Mouse (Mus musculus) embryonic facial prominence, embryonic 12.5 days (tissue): Measurements from ENCODE around the gene Sik2. TPM values are rescaled to one million over a fixed set of nuclear protein-coding genes. Genes with fewer than 3 reads are reported as not detected.
A peak's percentile ranks its signal among the peaks of the same experiment; 100 is the strongest.

Experiments used
- ATAC-seq: fragments of 200-750 bp; cut with Nextera tagmentation; 2 replicates; pipeline ENCODE4 v1.8.0; 2017; ENCODE audit not compliant: insufficient number of reproducible peaks, insufficient read depth, low FRiP score, low TSS enrichment
- H3K27ac ChIP-seq: fragments of 300-500 bp; sonication (generic); 2 replicates; pipeline ENCODE4 v1.5.1; 2016; ENCODE audit warnings: mild to moderate bottlenecking
- H3K27me3 ChIP-seq: fragments of 300-500 bp; sonication (generic); 2 replicates; pipeline ENCODE4 v1.6.1; 2016; ENCODE audit warnings: mild to moderate bottlenecking, moderate library complexity
- H3K36me3 ChIP-seq: fragments of 300-500 bp; sonication (generic); 2 replicates; pipeline ENCODE4 v1.6.1; 2016; ENCODE audit warnings: mild to moderate bottlenecking
- H3K4me1 ChIP-seq: fragments of 300-500 bp; sonication (generic); 2 replicates; pipeline ENCODE4 v1.6.1; 2016
- H3K4me2 ChIP-seq: fragments of 300-500 bp; sonication (generic); replicated peaks from 2 replicates; pipeline ENCODE4 v1.6.1; 2016; ENCODE audit warnings: mild to moderate bottlenecking, moderate library complexity
- H3K4me3 ChIP-seq: fragments of 300-500 bp; sonication (generic); 2 replicates; pipeline ENCODE4 v1.5.1; 2016; ENCODE audit warnings: mild to moderate bottlenecking
- H3K9ac ChIP-seq: fragments of 300-500 bp; sonication (generic); 2 replicates; pipeline ENCODE4 v1.6.1; 2016; ENCODE audit warnings: mild to moderate bottlenecking, moderate library complexity
- H3K9me3 ChIP-seq: fragments of 300-500 bp; sonication (generic); 2 replicates; pipeline ENCODE4 v1.6.1; 2016; ENCODE audit warnings: mild to moderate bottlenecking, moderate library complexity
- WGBS: fragments of 180-500 bp; shearing (Covaris S2); methylation state at CpG from one replicate; pipeline ENCODE4 v1.1.7; 2016; 5-methylcytosine and 5-hydroxymethylcytosine counted together
- polyA plus RNA-seq: library from polyadenylated mRNA; unstranded; fragments of >200 nt; fragmentation: Nextera tagmentation; extraction: Ambion mirVana; gene quantifications from 2 replicates; pipeline ENCODE4 v1.2.1, GENCODE M21; 2016

Gene Sik2
- polyA plus RNA-seq, 1 experiment from 2014 or later: 17.9 TPM

GRCm38 (mm10) chr9:50858681-50859080 lies 150.2 kb downstream of the Sik2 start:
- H3K9me3 ChIP-seq: no peaks in the 10 kb centered on the region
- no peak overlapping the region for H3K4me3 ChIP-seq
- H3K36me3 ChIP-seq: peaks cover 45% of the 10 kb centered on the region
- no peaks in the 10 kb centered on the region for H3K27me3 ChIP-seq
- H3K4me2 ChIP-seq: no peak overlapping the region
- no peak overlapping the region for H3K27ac ChIP-seq
- peaks cover 13% of the 10 kb centered on the region for H3K4me1 ChIP-seq
- 90% methylated on average over 6 of the region's 6 CpGs for WGBS
- no peak for ATAC-seq
- H3K9ac ChIP-seq: no peak overlapping the region

GRCm38 (mm10) chr9:50857082-50857641 lies 151.7 kb downstream of the Sik2 start:
- H3K4me2 ChIP-seq: peak overlapping the region; percentile 65
- H3K27me3 ChIP-seq: no peaks in the 10 kb centered on the region
- peak overlapping the region; percentile 89 for H3K9ac ChIP-seq
- H3K27ac ChIP-seq: peak overlapping the region; percentile 89
- H3K9me3 ChIP-seq: no peaks in the 10 kb centered on the region
- peaks cover 19% of the 10 kb centered on the region for H3K4me1 ChIP-seq
- ATAC-seq: no peak; the same call in 1 of the 2 replicates
- H3K4me3 ChIP-seq: peak overlapping the region; percentile 96
- WGBS: under 1% methylated on average over 44 of the region's 46 CpGs
- peaks cover 31% of the 10 kb centered on the region for H3K36me3 ChIP-seq

GRCm38 (mm10) chr9:50856341-50857081 lies 152.4 kb downstream of the Sik2 start:
- Histone ChIP-seq H3K4me3 (peak overlapping the region; percentile 96), H3K4me1 (peaks cover 19% of the 10 kb centered on the region), H3K27ac (peak overlapping the region; percentile 89), H3K4me2 (peak overlapping the region; percentile 65), H3K27me3 (no peaks in the 10 kb centered on the region), H3K9ac (peak overlapping the region; percentile 89), H3K36me3 (peaks cover 25% of the 10 kb centered on the region), H3K9me3 (no peaks in the 10 kb centered on the region)
- under 1% methylated on average over 37 of the region's 45 CpGs for WGBS
- ATAC-seq: peak; percentile 77

GRCm38 (mm10) chr9:50855780-50856179 lies 153.1 kb downstream of the Sik2 start:
- WGBS: 61% methylated on average over 5 of the region's 5 CpGs
- Histone ChIP-seq H3K4me1 (peaks cover 21% of the 10 kb centered on the region), H3K4me3 (no peak overlapping the region), H3K27me3 (no peaks in the 10 kb centered on the region), H3K9ac (peak overlapping the region; percentile 89; the same call in 1 of the 2 replicates), H3K4me2 (peak overlapping the region; percentile 65), H3K36me3 (peaks cover 17% of the 10 kb centered on the region), H3K27ac (peak overlapping the region; percentile 89), H3K9me3 (no peaks in the 10 kb centered on the region)
- ATAC-seq: no peak

GRCm38 (mm10) chr9:50855133-50855766 lies 153.6 kb downstream of the Sik2 start:
- Histone ChIP-seq H3K9ac (no peak overlapping the region), H3K27me3 (no peaks in the 10 kb centered on the region), H3K4me3 (no peak overlapping the region), H3K27ac (no peak overlapping the region), H3K36me3 (peaks cover 12% of the 10 kb centered on the region), H3K9me3 (no peaks in the 10 kb centered on the region), H3K4me1 (peaks cover 27% of the 10 kb centered on the region), H3K4me2 (no peak overlapping the region)
- 89% methylated on average over 5 of the region's 5 CpGs for WGBS
- ATAC-seq: no peak

GRCm38 (mm10) chr9:50854376-50854775 lies 154.5 kb downstream of the Sik2 start:
- H3K9me3 ChIP-seq: no peaks in the 10 kb centered on the region
- no peak for ATAC-seq
- 72% methylated on average over 8 of the region's 8 CpGs for WGBS
- H3K9ac ChIP-seq: no peak overlapping the region
- H3K4me3 ChIP-seq: no peak overlapping the region
- no peaks in the 10 kb centered on the region for H3K27me3 ChIP-seq
- no peak overlapping the region for H3K4me2 ChIP-seq
- peaks cover 3% of the 10 kb centered on the region; the same call in 1 of the 2 replicates for H3K36me3 ChIP-seq
- H3K4me1 ChIP-seq: peaks cover 31% of the 10 kb centered on the region
- no peak overlapping the region for H3K27ac ChIP-seq

- H3K27ac ChIP-seq: no peak overlapping the region
- H3K36me3 ChIP-seq: no peaks in the 10 kb centered on the region
Measured at GRCm38 (mm10) chr9:50852634-50853349, 156.1 kb downstream of the Sik2 start.

GRCm38 (mm10) chr9:50850713-50851112 lies 158.2 kb downstream of the Sik2 start:
- H3K9ac ChIP-seq: no peak overlapping the region; the same call in 1 of the 2 replicates
- no peak overlapping the region for H3K27ac ChIP-seq
- peak overlapping the region; percentile 22 for H3K4me2 ChIP-seq
- no peak overlapping the region for H3K4me3 ChIP-seq
- H3K36me3 ChIP-seq: no peaks in the 10 kb centered on the region
- H3K27me3 ChIP-seq: no peaks in the 10 kb centered on the region
- H3K4me1 ChIP-seq: peaks cover 18% of the 10 kb centered on the region
- no peak for ATAC-seq
- H3K9me3 ChIP-seq: no peaks in the 10 kb centered on the region
- WGBS: 58% methylated on average over 8 of the region's 8 CpGs

More at GRCm38 (mm10) chr9:50852634-50853349, 156.1 kb downstream of the Sik2 start:
- no peak overlapping the region for H3K4me2 ChIP-seq
- peaks cover 27% of the 10 kb centered on the region for H3K4me1 ChIP-seq
- WGBS: 72% methylated on average over 17 of the region's 17 CpGs
- H3K9ac ChIP-seq: no peak overlapping the region
- no peak for ATAC-seq
- H3K9me3 ChIP-seq: no peaks in the 10 kb centered on the region
- no peak overlapping the region for H3K4me3 ChIP-seq
- no peaks in the 10 kb centered on the region for H3K27me3 ChIP-seq

GRCm38 (mm10) chr9:50850271-50850670 lies 158.6 kb downstream of the Sik2 start:
- 19% methylated on average over 11 of the region's 11 CpGs for WGBS
- ATAC-seq: no peak
- Histone ChIP-seq H3K27me3 (no peaks in the 10 kb centered on the region), H3K4me2 (peak overlapping the region; percentile 22), H3K4me1 (peaks cover 18% of the 10 kb centered on the region), H3K4me3 (no peak overlapping the region), H3K9ac (no peak overlapping the region), H3K36me3 (no peaks in the 10 kb centered on the region), H3K27ac (no peak overlapping the region), H3K9me3 (no peaks in the 10 kb centered on the region)

GRCm38 (mm10) chr9:50849755-50850154 lies 159.1 kb downstream of the Sik2 start:
- H3K4me3 ChIP-seq: no peak overlapping the region
- no peak overlapping the region for H3K4me2 ChIP-seq
- H3K9me3 ChIP-seq: no peaks in the 10 kb centered on the region
- peaks cover 18% of the 10 kb centered on the region for H3K4me1 ChIP-seq
- no peak overlapping the region for H3K9ac ChIP-seq
- no peaks in the 10 kb centered on the region for H3K36me3 ChIP-seq
- ATAC-seq: no peak
- H3K27ac ChIP-seq: no peak overlapping the region
- WGBS: 75% methylated on average over 9 of the region's 9 CpGs
- H3K27me3 ChIP-seq: no peaks in the 10 kb centered on the region

- ATAC-seq: peak; percentile 75
- H3K36me3 ChIP-seq: 0 out of 2 replicates have a peak, but pooled peaks cover 3% of the 10 kb centered on the region
- WGBS: 23% methylated on average over 8 of the region's 8 CpGs
Measured at GRCm38 (mm10) chr9:50849249-50849648, 159.6 kb downstream of the Sik2 start.

More at GRCm38 (mm10) chr9:50849249-50849648, 159.6 kb downstream of the Sik2 start:
- Histone ChIP-seq H3K4me1 (peaks cover 18% of the 10 kb centered on the region), H3K9me3 (no peaks in the 10 kb centered on the region), H3K4me2 (no peak overlapping the region), H3K9ac (no peak overlapping the region), H3K27me3 (no peaks in the 10 kb centered on the region), H3K4me3 (no peak overlapping the region), H3K27ac (no peak overlapping the region)
